Mouse (Mus musculus) gastrocnemius, postnatal 25 days (tissue): Measurements from ENCODE around the gene Lyrm1. TPM values are rescaled to one million over a fixed set of nuclear protein-coding genes. Genes with fewer than 3 reads are reported as not detected.

ENCODE experiments used
- DNase-seq: peaks from one replicate; pipeline ENCODE4 v3.0.0; 2022
- total RNA-seq, 2 experiments: library from RNA; stranded (reverse); gene quantifications; 1 replicate in 1 of 2; 2 replicates in 1 of 2; pipeline ENCODE4 v1.2.3; 2021

The Lyrm1 gene
- total RNA-seq, 2 experiments from 2014 or later = 8.5 to 8.9 TPM

DNA sequence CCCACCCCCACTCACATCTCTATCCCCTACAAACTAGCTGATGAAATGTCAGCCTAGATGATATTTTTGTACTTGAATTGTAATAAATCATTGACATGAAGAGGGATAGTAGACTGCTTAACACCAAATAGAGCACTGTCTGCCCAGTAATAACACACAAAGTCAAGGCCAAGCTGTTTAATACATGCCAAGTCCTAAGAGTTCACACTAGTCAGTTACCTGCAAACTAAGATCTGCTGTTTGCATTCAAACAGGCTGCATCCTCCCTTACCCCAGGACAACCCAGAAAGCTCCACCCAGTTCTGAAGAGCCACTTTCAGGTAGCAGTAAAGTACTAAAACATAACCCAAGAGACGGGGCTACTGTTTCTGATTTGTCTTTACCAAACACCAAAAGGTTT, 3.5 kb upstream of the Lyrm1 start:
- no peak for DNase-seq

DNA sequence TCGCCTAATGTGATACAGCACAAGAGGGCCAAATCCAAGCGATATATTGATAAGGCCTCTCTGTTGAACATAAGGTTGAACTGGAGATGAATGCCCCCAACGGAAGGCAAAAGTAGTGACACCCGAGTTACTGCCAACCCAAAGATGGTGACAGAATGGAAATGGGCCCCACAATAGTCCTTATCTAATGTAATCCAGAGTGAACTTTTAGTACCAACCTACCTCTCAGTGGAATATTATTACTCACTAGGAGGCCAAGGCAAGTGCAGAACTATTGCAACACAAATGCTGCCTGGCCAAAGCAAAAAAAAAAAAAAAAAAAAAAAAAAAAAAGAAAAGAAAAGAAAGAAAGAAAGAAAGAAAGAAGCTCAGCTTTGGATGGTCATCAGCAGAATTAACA, 2.9 kb upstream of the Lyrm1 start:
- no peak for DNase-seq

DNA sequence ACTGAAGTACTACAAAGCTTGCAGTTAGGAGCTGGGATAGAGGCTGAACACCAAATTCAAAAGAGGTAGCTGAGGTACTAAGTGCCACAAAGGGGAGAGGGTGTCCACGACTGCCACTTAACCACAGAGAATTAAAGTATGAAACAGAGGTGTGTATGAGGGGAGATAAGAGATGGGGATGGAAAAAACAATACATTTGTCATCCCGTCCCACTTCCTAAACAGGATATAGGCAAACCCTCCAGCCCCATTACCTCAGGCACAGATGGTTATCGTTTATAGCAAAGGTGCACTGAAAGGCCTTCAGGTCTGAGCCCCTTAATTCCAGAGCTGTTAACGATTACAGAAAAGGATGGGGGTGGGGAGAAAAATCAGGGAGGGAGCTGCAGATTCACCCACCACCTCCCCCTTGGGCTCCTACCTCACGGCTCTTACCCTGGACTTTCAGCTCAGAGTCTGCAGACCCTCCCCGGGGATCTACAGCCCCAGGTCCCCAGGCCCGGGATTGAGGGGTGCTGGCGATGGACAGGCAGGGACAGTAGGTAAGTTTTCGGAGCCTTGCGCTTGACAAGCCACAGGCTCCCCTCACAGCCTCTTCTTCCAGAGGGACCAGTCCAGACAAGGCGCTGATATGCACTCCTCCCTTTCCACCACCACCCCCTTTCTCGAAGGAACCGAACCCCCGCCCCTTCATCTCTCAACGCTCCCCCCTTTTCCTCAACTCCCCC, 680 bp upstream of the Lyrm1 start:
- DNase-seq = no peak

DNA sequence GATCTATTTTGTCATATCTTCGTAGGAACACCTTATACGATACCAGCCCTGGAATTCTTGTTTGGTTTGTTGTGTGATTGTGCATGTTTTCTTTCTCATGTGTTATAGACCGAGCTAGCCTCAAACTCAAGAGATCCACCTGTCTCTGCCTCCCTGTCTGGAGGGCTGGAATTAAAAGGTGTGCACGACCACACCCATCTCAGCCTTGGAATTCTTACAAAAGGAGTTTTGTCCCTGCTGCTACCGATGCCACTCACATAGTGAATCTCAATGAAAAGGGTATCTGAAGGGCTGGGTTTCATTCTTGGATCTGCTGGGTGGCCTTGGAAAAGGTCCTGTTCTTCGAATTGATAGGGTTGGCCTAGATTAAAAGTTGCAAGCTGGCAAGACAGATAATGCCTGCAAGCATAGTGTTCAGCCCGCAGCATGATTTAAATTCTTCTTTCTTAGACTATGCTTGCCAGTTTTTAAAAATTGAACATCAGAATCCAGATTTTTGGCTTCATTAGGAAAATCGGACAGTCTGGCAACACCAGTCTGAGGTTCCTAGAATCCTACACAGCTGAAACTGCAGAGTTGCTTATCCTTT, 2.0 kb downstream of the Lyrm1 start:
- DNase-seq = no peak

DNA sequence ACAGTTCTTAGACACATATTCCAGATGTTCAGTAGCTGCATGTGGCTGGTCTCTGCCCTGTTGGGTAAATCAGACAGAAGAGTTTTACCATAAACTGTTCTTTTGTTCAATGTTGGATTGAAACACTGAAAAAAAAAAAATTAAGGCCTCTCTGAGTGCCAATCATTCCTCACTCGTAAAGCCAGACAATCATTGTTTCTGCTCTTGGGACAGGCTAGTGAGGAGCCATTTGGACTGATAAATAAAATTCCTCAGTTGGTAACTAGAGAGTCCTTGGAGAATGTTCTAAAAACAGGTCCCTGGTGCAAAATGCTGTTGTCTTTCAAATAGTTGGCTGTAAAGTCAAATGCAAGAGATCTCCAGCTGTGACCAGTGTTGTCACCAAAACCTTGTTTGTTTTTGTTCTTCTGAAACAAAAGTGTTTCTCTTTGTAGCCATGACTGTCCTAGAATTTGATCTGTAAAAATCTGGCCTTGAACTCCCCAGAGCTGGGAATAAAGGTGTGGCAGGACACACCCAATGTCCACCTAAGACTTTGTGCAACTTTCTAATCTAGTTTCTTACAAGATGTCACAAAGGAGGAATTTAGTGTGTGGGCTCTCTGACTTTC, 2.7 kb downstream of the Lyrm1 start:
- DNase-seq = no peak

DNA sequence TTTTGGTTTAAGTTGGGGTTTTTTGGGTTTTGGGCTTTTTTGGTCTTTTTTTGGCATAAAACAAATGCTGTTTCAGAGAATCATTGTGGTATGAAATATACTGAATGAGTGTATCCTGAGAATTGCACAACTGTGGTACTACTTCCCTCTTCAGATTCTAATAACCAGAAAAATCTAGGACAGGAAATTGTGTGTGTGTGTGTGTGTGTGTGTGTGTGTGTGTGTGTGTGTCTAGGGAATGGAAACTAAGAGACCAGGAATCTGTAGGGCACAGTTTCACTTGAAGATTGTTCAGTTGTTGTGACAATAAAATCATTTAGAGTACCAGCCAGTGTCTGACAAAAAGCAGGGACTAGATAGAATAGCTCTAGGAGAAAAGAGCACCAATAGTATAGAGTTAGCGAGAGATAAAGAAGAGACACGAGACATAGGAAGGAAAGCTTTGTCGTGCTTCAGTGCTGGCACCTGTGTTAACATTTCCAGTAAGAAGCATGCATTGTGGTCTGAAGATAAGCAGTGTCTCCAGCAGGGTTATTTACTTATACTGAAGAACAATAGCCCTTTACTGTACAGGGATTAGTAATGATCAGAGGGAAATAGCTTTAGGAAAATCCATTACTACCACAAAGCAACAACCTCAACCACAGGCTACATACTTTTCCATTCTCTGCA, 3.9 kb downstream of the Lyrm1 start:
- no peak for DNase-seq

DNA sequence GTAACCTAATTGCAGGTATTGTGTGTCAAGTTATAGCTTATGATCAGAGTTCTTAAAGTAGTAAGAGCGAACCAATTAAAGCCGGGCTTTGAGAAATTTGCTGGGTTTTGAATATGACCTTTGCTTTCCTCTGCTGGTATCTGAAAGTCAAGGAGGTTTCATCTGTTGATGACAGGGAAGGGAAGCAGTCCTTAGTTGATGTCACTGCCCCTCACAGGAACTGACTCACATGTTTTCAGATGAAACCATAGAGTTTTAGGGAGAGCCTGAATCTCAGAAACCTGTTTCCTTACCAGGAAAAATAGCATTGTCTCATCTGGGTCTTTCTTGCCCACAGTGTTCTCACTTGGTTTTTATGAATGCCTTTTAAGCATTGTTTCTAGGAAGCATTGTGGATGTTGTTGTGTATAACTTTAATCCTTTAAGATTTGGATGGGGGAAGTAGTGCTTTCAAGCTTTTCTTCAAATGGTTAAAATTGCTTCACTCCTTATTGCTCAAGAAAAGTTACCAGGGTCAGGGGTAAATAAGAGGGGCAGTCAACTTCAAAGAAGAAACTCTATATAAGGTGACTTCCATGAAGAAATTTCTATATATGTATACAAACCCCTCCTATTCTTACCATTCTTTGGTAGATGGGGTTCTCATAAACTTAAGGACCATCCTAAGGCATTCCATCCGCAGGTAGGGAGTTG, 11.0 kb downstream of the Lyrm1 start:
- no peak for DNase-seq

DNA sequence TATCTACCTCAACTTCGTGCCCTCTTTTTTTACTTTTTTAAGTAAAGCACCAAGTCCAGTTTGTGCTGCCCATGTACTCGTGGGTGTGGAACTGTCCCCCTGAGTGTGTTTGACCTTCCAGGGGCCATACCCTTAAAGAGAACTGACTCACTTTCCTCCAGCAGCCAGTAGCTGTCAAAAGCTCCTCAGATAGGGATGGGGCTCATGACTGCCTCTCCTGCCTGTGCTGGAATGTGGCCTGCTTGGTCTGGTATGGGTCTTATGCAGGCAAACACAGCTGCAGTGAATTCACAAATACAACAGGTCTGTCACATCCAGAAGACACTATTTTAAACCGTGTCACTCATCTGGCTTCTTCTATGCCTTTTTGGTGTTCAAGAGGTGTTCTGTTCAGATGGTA, 16.1 kb downstream of the Lyrm1 start:
- no peak for DNase-seq

DNA sequence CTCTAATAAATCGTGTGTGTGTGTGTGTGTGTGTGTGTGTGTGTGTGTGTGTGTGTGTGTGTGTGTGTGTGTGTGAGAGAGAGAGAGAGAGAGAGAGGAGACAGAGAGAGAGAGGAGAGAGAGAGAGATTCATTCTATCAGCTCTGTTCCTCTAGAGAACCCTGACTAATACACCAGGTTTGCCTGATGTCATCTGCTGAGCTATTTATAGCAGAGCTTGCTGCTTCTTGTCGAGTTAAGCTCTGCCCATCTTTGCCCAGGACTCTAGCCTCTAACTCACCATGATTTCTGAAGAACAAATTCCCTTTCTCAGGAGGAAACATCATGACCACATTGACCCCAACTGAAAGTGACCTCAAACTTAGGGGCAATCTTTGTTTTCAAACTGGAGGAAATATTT, 24.8 kb downstream of the Lyrm1 start:
- DNase-seq = no peak

DNA sequence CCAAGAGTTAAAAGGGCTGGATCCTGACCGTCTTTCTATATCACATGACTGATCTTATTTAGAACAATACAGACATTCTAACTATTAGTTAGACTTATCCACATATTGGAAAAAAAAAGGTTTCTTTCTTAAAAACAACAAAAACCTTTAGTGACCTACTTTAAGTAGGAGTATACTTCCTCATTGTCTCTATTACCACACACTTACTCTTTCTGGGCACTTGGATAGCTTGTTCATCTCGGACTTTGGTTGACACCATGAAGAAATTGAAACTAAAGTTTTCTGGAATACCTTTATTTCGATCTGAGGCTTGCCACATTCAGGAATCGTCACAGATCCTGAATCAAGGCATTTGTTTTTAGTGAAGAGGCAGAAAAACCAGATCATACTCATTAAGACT, 25.4 kb downstream of the Lyrm1 start:
- no peak for DNase-seq

DNA sequence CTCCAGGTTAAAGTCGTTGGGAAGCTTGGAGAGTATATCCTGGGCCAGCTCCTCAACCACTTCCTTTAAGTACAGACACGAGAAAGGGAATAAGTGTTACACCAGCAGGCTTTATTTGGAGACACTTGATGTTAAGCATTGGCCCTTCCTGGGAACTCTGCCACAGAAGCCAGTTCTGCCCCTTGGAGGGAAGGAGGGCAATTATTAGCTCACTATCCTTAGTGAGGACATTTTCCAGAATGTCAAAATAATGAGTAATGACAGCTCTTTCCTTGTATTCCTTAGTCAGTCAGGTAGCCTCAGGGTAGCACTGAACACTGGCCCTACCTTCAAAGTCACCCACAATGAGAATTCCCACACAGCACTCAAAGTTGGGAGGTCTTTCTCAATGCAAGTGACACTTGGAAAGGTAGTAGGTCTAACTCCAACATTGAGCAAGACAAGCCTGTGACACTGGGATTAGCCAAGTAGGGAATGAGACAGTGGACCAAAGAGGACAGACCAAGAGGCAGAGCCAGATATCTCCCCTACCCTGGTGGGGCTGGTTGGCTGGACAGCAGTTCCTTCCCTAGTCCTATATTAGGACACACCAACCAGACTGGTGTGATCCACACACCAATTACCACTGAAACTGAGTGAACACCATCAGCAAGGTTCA, 33.3 kb downstream of the Lyrm1 start:
- no peak for DNase-seq

DNA sequence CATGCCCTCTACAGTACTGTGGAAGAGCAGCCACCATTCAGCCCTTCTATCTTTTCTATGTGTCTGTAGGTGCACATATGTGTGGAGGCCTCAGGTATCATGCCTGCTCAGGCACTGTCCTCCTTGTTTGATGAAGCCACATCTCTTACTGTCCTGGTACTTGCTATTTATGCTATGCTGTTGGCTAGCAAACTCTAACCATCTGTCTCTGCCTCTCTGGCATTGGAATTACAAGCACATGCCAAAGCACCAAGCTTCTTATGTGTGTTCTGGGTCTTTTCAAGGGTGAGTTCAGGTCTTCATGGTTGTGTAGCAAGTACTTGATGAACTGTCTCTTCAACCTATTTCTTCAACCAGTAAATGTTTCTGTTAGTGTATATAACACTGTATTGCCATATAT, 40.7 kb downstream of the Lyrm1 start:
- DNase-seq = no peak

DNA sequence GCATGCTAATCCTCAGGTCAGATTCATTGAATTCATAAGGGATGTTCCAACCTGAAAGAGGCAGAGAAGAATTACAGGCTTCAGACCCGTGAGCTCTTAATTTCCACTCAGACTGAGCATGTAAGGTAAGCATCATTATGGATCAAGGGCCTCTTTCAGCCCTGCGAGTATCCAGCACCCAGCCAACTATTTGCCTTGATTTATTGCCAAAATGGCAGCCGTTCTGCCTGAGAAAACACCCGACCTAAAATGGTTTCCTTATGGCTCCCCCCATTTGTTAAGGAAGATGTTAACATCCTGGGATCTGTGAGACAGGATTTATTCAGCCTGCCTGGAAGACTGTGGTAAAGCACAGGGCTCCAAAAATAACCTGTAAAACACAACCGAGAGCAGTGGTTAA, 41.4 kb downstream of the Lyrm1 start:
- DNase-seq = no peak

DNA sequence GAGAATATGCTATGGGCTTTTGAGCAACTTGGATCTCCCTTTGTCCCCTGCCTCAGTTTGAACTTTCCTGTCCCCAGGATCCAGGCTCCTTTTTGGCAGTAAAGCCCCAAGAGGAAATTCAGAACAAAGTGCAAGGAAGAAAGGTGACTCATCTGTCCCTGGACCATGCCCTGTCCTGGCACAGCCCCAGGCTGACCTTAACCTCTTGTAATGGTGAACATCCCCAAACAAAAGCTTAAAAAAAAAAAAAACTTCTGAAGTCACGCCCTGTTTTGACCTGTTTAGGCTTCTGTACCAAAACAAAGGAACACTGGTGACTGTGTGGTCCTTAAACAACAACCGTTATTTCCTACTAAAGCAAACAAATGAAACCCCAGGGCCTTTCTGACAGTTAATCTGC, 45.9 kb downstream of the Lyrm1 start:
- DNase-seq = peak; percentile 42

DNA sequence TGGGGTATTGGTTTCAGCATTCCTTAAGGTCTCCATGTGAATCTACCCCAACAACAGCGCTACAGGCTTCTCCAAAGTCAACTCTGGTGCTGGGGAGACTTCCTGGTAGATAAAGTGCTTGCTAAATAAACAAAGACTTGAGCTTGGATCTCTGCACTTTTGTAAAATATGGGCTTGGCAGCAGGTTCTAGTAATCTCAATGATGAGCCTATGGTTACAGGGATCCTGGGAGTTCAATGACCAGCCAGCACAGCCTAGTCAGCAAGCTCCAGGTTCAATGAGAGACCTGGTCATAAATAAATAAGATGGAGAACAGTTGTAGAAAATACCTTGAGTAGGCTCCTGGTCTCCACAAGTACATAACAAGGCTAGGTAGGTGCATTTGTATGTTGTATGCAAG, 58.4 kb downstream of the Lyrm1 start:
- no peak for DNase-seq

DNA sequence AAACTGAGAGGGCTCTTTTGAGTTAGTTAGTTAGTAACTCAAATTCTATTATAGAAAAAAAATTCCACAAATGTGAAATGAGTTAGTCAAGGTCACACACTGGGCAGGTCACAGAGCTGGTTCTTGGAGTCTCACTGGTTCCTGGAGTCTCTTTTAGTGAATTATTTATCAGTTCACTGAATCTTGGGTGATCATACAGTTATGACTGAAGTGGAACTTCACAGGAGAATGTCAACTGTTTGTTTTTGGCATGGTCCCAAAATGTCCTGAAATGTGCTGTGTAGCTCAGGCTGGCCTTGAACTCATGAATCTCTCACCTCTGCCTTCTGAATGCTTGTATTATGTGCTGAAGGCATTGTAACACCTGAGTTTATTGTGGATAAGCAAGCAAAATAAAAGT, 61.8 kb downstream of the Lyrm1 start:
- DNase-seq = no peak

DNA sequence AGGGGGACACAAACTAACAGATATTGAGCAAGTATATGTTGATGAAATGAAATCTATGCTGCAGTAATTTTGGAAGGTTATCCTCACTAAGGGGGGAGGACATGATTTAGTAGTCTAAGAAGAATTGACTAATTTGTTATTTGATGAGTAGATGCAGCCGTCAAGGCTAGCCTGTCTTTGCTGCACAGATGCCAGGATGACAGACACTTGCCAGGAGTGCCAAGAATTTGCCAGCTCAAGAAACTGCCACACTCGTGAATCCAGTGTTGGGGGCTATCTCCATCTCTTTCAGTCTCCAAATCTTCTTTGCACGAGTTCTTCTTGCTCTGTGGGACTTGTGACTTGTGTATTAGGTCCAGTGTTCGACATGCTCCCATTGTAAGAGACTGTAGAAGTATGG, 63.4 kb downstream of the Lyrm1 start:
- no peak for DNase-seq

DNA sequence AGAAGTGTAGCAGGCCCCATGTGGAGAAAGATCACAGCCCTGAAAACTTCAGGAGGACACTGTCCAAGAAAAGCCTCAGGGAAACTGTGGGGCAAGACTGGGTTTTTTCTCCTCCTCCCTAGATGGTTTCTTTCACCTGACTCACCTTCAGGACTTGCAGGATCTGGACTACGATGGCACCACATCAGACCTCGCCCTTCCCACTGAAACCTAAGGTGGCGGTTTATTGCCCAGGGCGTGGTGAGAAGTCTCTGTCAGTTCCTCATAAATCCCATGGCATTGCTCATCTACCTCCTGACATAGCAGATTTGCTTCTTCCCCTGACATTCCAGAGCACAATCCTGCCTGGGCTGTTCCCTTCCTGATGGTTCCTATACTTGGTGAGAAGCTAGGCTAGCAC, 63.8 kb downstream of the Lyrm1 start:
- DNase-seq = no peak

DNA sequence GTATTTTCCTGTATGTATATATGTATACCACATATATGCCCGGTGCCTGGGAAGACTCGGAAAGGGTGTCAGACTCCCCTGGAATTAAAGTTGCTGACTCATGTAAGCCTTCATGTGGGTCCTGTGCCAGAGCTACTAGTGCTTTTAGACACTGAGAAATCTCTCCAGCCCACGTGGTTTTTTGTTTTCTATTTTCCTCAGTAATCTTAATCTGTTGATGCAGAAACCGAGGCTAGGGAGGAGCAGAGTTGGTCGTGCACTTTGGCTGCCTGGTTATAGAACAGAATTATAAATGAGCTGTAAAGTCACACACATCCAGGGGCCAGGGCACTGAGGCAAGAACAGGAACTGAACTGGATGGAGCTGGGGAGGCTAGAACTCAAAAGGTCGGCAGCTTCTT, 64.3 kb downstream of the Lyrm1 start:
- peak; percentile 10 for DNase-seq

DNA sequence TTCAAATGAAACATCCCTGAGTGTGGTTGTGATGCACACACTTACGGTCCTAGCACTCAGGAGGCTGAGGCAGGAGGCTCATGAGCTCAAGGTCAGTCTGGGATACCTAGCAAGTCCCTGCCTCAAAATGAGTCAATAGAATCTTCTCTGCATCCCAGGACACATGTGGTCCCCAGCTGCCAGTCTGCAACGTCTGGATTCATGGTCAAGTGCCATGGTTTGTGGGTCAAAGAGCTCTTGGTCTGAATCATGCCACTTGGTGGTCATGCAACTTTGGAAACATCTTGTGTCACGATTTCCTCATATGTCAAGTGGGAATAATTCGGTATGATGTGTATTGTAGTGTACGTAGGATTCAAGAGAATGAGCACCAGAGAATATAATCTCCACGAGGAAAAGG, 64.9 kb downstream of the Lyrm1 start:
- no peak for DNase-seq

DNA sequence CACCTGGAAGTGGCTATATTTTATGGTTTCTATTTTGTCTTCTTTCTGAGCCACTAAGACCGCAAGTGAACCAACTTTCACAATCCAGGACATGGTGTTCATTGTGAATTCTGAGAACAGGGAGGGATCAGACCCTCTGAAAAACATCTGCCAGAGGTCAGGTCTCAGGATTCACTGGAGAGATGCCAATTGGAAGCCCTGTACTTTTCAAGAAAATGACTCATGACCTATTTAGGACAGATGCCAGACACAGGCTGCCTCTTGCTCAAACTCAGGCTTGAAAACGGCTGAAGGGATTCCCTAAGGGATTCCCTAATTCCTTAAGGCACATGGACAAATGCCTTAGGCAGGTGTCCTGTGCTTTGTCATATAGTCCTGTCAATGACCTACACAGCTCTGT, 65.4 kb downstream of the Lyrm1 start:
- DNase-seq = peak; percentile 73

DNA sequence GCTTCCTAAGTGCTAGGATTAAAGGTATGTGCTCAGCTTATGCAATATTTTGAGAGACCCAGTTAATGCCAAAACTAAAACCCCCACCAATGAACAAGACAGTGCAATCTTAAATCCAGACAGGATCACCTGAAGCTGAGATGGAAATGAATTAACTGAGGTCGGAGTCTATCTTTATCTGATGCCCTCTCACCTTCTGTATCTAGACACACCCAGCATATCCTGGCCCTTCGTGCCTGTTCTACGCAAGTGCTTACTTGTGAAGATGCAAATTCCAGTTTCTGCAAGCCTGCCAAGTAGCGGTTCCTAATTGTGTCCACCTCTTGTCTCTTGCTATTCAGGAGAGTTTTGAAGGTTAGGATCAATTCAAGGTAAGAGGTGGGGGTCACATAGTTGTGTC, 69.5 kb downstream of the Lyrm1 start:
- no peak for DNase-seq
